Mouse (Mus musculus) adrenal gland, postnatal 14 days (tissue): ENCODE data around the gene Pmpca. TPM values are rescaled to one million over a fixed set of nuclear protein-coding genes. Genes with fewer than 3 reads are reported as not detected.

Experiments used
- DNase-seq: peaks from one replicate; pipeline ENCODE4 v3.0.0; 2021; ENCODE audit warnings: mixed read lengths
- total RNA-seq: library from RNA; stranded (reverse); gene quantifications from 2 replicates; pipeline ENCODE4 v1.2.3, GENCODE M21; 2021

The Pmpca gene
- total RNA-seq, 1 experiment from 2014 or later, result 122 TPM

- DNase-seq, result no peak
Measured at GRCm38 (mm10) chr2:26429851-26430250, 40.7 kb downstream of the Pmpca start.

GRCm38 (mm10) chr2:26434791-26435572, 45.8 kb downstream of the Pmpca start:
- no peak for DNase-seq

DNA sequence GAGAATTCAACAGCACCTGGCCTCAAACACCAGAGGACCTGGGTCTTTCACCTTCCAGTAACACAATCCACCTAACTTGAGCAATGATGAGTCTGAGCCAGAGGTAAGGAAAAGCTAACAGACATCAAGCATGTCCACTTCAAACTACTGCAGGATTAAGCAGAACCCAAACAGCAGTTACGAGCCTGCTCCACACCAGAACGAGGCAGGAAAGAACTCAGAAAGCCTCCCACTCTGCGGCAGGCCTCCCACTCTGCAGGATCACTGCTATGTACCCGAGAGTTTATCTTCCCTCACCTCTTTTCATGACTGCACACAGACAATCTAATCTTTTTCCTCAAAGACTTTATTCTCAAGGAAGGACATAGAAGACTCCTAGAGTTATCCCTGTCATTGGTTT, 48.1 kb downstream of the Pmpca start:
- DNase-seq, result no peak

- DNase-seq, result no peak
Measured at GRCm38 (mm10) chr2:26438373-26438772, 49.2 kb downstream of the Pmpca start.

DNA sequence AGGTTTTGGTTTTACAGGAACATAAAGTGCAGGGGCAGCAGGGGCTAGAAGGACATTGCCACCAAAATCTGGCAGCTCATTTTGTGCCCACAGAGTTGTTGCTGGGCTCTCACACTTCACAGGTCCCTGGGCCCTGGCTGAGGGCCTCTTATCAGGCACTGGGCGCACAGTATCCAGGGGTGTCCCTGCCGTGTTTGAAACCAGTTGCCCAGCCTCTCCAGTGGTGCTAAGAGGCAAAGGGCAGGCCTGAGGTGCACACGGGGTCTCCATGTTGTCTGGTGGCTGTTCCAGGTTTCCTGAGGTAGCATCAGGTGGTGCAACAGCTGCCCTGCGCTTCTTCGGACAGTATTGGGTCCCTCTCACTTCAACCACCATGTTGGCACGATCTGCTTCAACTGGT, 50.5 kb downstream of the Pmpca start:
- DNase-seq, result no peak

DNA sequence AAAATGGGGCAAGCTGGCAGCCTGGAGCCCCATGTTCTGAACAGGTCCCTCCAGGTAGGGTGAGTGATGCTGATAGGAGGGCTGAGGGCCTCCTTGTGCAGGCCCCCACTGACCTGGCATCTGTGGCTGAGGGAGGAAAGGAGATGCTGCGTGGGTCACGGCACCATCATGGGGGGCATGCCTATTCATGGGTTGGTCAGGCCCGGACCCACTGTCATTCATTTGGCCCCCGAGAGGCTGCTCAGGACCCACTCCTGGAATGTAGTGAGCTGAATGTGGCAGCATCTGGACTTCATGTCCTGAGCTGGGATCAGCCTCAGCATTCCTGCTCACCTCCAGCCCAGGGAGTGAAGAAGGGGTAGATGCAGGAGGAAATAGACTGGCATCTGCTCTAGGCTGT, 52.1 kb downstream of the Pmpca start:
- DNase-seq, result no peak

GRCm38 (mm10) chr2:26441688-26442087, 52.5 kb downstream of the Pmpca start:
- DNase-seq, result no peak

DNA sequence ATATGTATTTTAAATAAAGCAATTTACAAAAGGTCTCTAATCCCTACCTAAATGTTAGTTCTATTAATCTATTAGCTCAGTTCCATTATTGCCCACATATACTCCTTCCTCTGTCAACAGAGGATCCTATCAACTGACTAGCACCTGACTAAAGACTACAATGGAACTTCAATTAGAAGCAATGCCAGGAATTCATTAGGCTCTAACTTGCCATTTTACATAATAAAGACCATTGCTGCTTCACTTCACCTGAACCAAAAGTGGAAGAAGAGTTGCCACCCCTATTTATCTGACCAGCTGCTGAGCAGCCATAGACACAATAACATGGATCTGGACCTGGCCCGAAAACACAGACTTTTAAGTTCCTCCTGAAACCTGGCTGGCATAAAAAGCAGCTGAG, 53.7 kb downstream of the Pmpca start:
- no peak for DNase-seq

GRCm38 (mm10) chr2:26443876-26444275, 54.7 kb downstream of the Pmpca start:
- DNase-seq, result no peak

DNA sequence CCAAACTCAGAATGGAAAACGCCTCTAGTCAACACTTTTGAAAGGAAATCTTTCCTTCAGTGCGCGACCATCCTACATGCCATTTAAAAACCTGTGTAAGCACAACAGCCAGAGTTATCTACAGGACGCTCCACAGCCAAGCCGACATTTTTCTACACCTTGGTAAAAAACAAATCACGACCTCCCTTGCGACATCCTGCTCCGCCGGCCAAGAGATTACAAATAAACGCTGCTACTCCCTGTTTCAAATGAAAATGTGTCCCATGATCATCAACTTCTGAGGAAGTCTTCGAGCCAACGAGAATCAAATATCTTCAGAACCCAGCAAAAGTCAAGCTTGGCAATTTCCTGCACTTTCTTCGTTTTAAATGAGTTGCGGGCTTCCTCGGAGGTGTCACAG, 55.2 kb downstream of the Pmpca start:
- peak; percentile 55 for DNase-seq

- peak; percentile 100 for DNase-seq
Measured at GRCm38 (mm10) chr2:26444946-26445665, 56.0 kb downstream of the Pmpca start, which contains the start of gene Sec16a. Gene Sec16a, minus strand, starts transcription at chr2:26445216.

DNA sequence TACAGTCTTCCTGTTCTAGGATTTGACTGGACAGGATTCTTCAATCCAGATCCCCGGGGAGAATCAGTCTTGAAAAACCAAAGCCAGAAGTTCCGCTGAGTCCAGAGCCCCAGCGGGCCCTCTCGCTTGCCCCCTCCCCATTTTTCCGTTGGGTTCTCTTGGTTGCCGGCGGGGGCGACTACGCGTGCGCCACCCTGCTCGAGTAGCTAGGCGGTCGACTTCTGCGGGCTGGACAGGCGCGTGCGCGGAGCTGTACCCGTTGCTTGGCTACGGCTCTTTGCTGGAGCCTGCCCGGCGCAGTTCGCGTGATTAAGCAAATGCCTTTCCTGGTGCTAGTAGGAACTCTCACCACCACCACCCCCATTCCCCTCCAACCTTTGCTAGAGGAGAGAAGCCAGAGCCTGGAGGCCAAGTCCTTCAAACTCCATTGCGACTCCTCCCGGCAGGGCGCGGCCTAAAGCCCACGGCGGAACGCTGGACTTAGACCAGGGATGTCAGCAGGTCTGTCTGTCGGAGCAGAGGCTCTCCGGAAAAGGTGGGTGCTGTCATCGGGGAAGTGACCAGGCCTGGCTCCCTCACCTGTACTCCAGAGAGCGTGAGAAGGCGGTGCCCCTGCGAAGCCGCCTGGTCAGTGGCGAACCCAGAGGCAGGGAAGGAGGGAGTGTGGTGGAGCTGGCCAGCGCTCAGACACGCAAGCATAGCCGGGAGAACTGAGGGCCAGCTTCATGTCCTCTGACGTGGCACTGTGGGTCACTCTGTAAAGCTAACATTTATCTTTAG, 56.7 kb downstream of the Pmpca start:
- DNase-seq, result peak; percentile 96

DNA sequence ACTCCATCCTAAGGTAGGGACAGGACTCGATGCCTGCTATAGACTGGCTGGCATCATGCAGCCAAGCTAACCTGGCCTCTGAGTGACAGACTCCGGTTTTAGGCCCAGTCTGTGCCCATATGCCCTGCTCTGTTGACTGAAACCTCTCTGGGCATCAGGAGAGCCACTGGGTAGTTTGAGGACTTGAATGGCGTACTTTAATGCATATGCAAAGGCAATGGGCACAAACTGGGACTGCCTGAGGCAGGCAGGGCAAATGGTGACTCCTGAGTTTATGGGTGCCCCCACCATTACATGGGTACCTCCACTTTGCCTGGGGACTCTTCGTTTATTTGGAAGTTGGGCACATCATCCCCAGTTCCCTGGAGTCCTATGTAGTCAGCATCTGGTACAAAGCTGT, 57.5 kb downstream of the Pmpca start:
- no peak for DNase-seq

Other genes starting within 250 kb of the Pmpca start
- gene Lhx3, start 181.1 kb upstream of the Pmpca start, total RNA-seq, result 0.30 TPM in 1 of 2 replicates, not detected in the other
- gene Qsox2, start 151.8 kb upstream of the Pmpca start, total RNA-seq, result 18.6 and 19.0 TPM in 2 replicates
- 1.0 and 1.5 TPM in 2 replicates for gene Ccdc187, start 94.8 kb upstream of the Pmpca start, total RNA-seq
- 14.1 TPM in 2 replicates for gene Gpsm1, start 73.8 kb upstream of the Pmpca start, total RNA-seq
- gene Dnlz, start 37.2 kb upstream of the Pmpca start, total RNA-seq, result 19.0 and 19.8 TPM in 2 replicates
- 1.2 and 1.6 TPM in 2 replicates for gene Card9, start 28.4 kb upstream of the Pmpca start, total RNA-seq
- gene Snapc4, start 8.7 kb upstream of the Pmpca start, total RNA-seq, result 26.9 and 33.7 TPM in 2 replicates
- gene Entr1, start within 50 bp of the Pmpca start, total RNA-seq, result 83.5 and 94.9 TPM in 2 replicates
- 14.5 and 16.9 TPM in 2 replicates for gene Inpp5e, start 19.9 kb downstream of the Pmpca start, total RNA-seq
- 50.1 and 54.6 TPM in 2 replicates for gene Sec16a, start 55.9 kb downstream of the Pmpca start, total RNA-seq
- 27.5 and 35.7 TPM in 2 replicates for gene Notch1, start 127.3 kb downstream of the Pmpca start, total RNA-seq
- 217 and 247 TPM in 2 replicates for gene Egfl7, start 190.7 kb downstream of the Pmpca start, total RNA-seq
- not detected in 2 replicates for gene Gm20532, start 197.3 kb downstream of the Pmpca start, total RNA-seq
- gene Agpat2, start 215.1 kb downstream of the Pmpca start, total RNA-seq, result 271 and 405 TPM in 2 replicates
- 10.0 and 12.3 TPM in 2 replicates for gene Fam69b, start 239.1 kb downstream of the Pmpca start, total RNA-seq